Mouse (Mus musculus) stomach, embryonic 16.5 days (tissue): ENCODE results near the gene Scaf8. TPM values are rescaled to one million over a fixed set of nuclear protein-coding genes. Genes with fewer than 3 reads are reported as not detected.
"Not testable (repeated sequence)": the region's sequence is repeated elsewhere in the genome, so short reads cannot be mapped to it uniquely, and the experiment has no call there.

Experiments used
- ATAC-seq: fragments of 200-750 bp; cut with Nextera tagmentation; 2 replicates; pipeline ENCODE4 v1.8.0; 2017; ENCODE audit warnings: moderate number of reproducible peaks, moderate TSS enrichment; ENCODE audit not compliant: insufficient read depth, low FRiP score
- H3K27ac ChIP-seq: fragments of 300-500 bp; sonication (generic); 2 replicates; pipeline ENCODE4 v1.5.1; 2014; ENCODE audit warnings: low read length
- H3K27me3 ChIP-seq: fragments of 300-500 bp; sonication (generic); 2 replicates; pipeline ENCODE4 v1.6.1; 2014; ENCODE audit warnings: low read length, control low read depth, mixed read lengths; ENCODE audit not compliant: control insufficient read depth, insufficient read depth
- H3K36me3 ChIP-seq: fragments of 300-500 bp; sonication (generic); 2 replicates; pipeline ENCODE4 v1.6.1; 2014; ENCODE audit warnings: low read length; ENCODE audit not compliant: control insufficient read depth, insufficient read depth
- H3K4me1 ChIP-seq: fragments of 300-500 bp; sonication (generic); 2 replicates; pipeline ENCODE4 v1.6.1; 2014; ENCODE audit warnings: low read length, control low read depth, mixed read lengths; ENCODE audit not compliant: control insufficient read depth, insufficient read depth
- H3K4me2 ChIP-seq: fragments of 300-500 bp; sonication (generic); 2 replicates; pipeline ENCODE4 v1.6.1; 2014; ENCODE audit warnings: low read depth, low read length, mixed read lengths
- H3K4me3 ChIP-seq: fragments of 300-500 bp; sonication (generic); replicated peaks from 2 replicates; pipeline ENCODE4 v1.5.1; 2014; ENCODE audit warnings: mild to moderate bottlenecking, low read length
- H3K9ac ChIP-seq: fragments of 300-500 bp; sonication (generic); 2 replicates; pipeline ENCODE4 v1.6.1; 2014; ENCODE audit warnings: low read length
- H3K9me3 ChIP-seq: fragments of 300-500 bp; sonication (generic); replicated peaks from 2 replicates; pipeline ENCODE4 v1.6.1; 2016; ENCODE audit warnings: low read length, control low read depth; ENCODE audit not compliant: control insufficient read depth
- WGBS: fragments of 180-500 bp; shearing (Covaris S2); extraction: QIAGEN DNeasy Blood & Tissue Kit; methylation state at CpG from one replicate; pipeline ENCODE4 v1.1.7; 2014; 5-methylcytosine and 5-hydroxymethylcytosine counted together
- polyA plus RNA-seq: library from polyadenylated mRNA; unstranded; fragments of >200 nt; fragmentation: Nextera tagmentation; extraction: Ambion mirVana; gene quantifications from 2 replicates; pipeline ENCODE4 v1.2.1, GENCODE M21; 2015

Scaf8 gene
- 15.7 and 16.4 TPM in 2 replicates for polyA plus RNA-seq

- peak; percentile 95 for ATAC-seq
- H3K9me3 ChIP-seq: no peaks in the 10 kb centered on the region
- peak within 1 kb of the TSS; percentile 98 for H3K9ac ChIP-seq
- H3K4me1 ChIP-seq: peaks cover 14% of the 10 kb centered on the region
- H3K27ac ChIP-seq: peak within 1 kb of the TSS; percentile 100
- peak within 1 kb of the TSS; percentile 81 for H3K4me3 ChIP-seq
- H3K4me2 ChIP-seq: peak within 1 kb of the TSS; percentile 85
- no peaks in the 10 kb centered on the region for H3K27me3 ChIP-seq
- H3K36me3 ChIP-seq: no peaks in the 10 kb centered on the region
- WGBS: under 1% methylated on average over 90 of the region's 91 CpGs
Observed at GRCm38 (mm10) chr17:3114720-3115379, at the start of gene Scaf8. TSS of gene Scaf8 (plus strand) at chr17:3114972.

GRCm38 (mm10) chr17:3075166-3075872, 39.5 kb upstream of the Scaf8 start:
- H3K9ac ChIP-seq: no peak overlapping the region
- no peaks in the 10 kb centered on the region for H3K27me3 ChIP-seq
- H3K4me3 ChIP-seq: no peak overlapping the region
- H3K9me3 ChIP-seq: no peaks in the 10 kb centered on the region
- no peak overlapping the region for H3K4me2 ChIP-seq
- no peak for ATAC-seq
- H3K36me3 ChIP-seq: peaks cover 25% of the 10 kb centered on the region
- WGBS: 93% methylated on average over 9 of the region's 9 CpGs
- H3K4me1 ChIP-seq: no peaks in the 10 kb centered on the region
- H3K27ac ChIP-seq: no peak overlapping the region

- ATAC-seq: no peak
- peaks cover 21% of the 10 kb centered on the region for H3K36me3 ChIP-seq
Observed at GRCm38 (mm10) chr17:3075873-3076245, 38.9 kb upstream of the Scaf8 start.

GRCm38 (mm10) chr17:3077936-3078335, 36.8 kb upstream of the Scaf8 start:
- not testable (repeated sequence) for H3K9ac ChIP-seq, ATAC-seq, H3K9me3 ChIP-seq, H3K27ac ChIP-seq, H3K4me1 ChIP-seq, H3K4me2 ChIP-seq, H3K4me3 ChIP-seq, H3K27me3 ChIP-seq
- WGBS: 84% methylated on average over 9 of the region's 9 CpGs
- peaks cover 21% of the 10 kb centered on the region for H3K36me3 ChIP-seq

More at GRCm38 (mm10) chr17:3075873-3076245, 38.9 kb upstream of the Scaf8 start:
- Histone ChIP-seq H3K9ac (no peak overlapping the region), H3K4me2 (no peak overlapping the region), H3K4me3 (no peak overlapping the region), H3K27me3 (no peaks in the 10 kb centered on the region), H3K9me3 (no peaks in the 10 kb centered on the region), H3K4me1 (no peaks in the 10 kb centered on the region), H3K27ac (no peak overlapping the region)
- 87% methylated on average over 4 of the region's 4 CpGs for WGBS

- peak; percentile 18 for ATAC-seq
- not testable (repeated sequence) for H3K4me2 ChIP-seq, H3K9me3 ChIP-seq, H3K4me1 ChIP-seq, H3K36me3 ChIP-seq, H3K9ac ChIP-seq, H3K4me3 ChIP-seq, H3K27ac ChIP-seq, H3K27me3 ChIP-seq
- WGBS: 69% methylated on average over 7 of the region's 9 CpGs
Observed at GRCm38 (mm10) chr17:3080587-3081349, 34.0 kb upstream of the Scaf8 start.

- not testable (repeated sequence) for H3K27me3 ChIP-seq, H3K9ac ChIP-seq, H3K36me3 ChIP-seq, H3K4me1 ChIP-seq, H3K4me2 ChIP-seq, H3K4me3 ChIP-seq, H3K9me3 ChIP-seq, H3K27ac ChIP-seq
- WGBS: 64% methylated on average over 2 of the region's 3 CpGs
- ATAC-seq: peak; percentile 45
Observed at GRCm38 (mm10) chr17:3081512-3082100, 33.2 kb upstream of the Scaf8 start.

GRCm38 (mm10) chr17:3082125-3082755, 32.5 kb upstream of the Scaf8 start:
- not testable (repeated sequence) for H3K4me1 ChIP-seq, H3K36me3 ChIP-seq, H3K27me3 ChIP-seq, H3K4me3 ChIP-seq, H3K9me3 ChIP-seq, H3K27ac ChIP-seq, H3K4me2 ChIP-seq, H3K9ac ChIP-seq
- ATAC-seq: peak; percentile 49
- WGBS: 69% methylated on average over 6 of the region's 9 CpGs

GRCm38 (mm10) chr17:3082756-3083749, 31.7 kb upstream of the Scaf8 start:
- H3K9me3 ChIP-seq, H3K9ac ChIP-seq, H3K27ac ChIP-seq, ATAC-seq, H3K36me3 ChIP-seq, H3K4me1 ChIP-seq, H3K27me3 ChIP-seq: not testable (repeated sequence)
- peak overlapping the region; percentile 45 for H3K4me2 ChIP-seq
- H3K4me3 ChIP-seq: peak overlapping the region; percentile 59
- 4% methylated on average over 25 of the region's 25 CpGs for WGBS
